Mouse (Mus musculus): ENCODE results near the gene Zfp141. TPM values are rescaled to one million over a fixed set of nuclear protein-coding genes. Genes with fewer than 3 reads are reported as not detected.

The Zfp141 gene
- 1 to 10 TPM; 6.6 to 9.9 TPM for total RNA-seq (2021)
- long read RNA-seq, experiment 1, partial matches to known transcripts, result 3 of 6 reads
- long read RNA-seq, experiment 1, other reads (novel, unspliced or antisense), result 3 of 6 reads
- long read RNA-seq, experiment 2, full-length matches to known transcripts, result 1 of 1 reads
- long read RNA-seq, experiment 2, partial matches to known transcripts, result 0 of 1 reads
- long read RNA-seq, experiment 2, other reads (novel, unspliced or antisense), result 0 of 1 reads

DNA sequence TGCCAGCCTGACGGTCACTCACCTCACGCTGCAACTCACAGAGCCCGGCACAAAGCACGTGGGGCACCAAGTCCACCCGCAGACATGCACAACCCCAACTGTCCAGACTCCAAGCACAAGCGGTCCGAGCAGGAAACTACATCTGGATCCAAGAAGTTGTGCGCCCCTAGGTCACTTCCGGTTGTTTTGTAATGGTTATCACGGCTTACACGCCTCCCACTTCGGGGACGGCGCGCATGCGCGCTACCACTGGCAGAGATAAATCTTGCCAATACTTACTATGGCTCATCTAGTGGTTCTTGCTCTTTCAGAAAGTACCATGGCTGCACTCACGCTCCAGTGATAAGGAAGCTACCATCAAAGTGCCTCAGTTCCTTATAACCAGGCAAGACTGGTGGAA is at the start of gene Zfp141:
Gene Zfp141, minus strand, starts transcription at position 153 of the 400 bp plus-strand sequence.
- DNase-seq, result peak; percentile 77

DNA sequence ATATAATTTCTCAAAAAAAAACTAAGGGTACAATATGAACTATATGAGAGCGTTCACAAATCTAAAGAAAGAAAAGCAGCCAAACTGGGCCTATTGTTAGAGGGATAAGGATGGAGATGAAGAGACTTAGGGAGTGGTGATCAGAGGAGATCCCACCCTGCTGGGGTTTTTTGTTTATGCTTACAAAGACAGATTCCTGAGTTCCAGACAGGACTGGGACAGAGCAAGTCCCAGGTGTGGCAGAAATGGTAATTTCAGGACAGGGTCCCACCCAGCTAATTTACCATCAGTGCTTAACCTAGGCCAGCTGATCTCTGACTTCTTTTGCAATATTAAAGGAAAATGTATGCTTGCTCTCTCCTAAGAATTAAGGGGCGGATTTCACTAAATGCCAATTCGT is 46.2 kb upstream of the Zfp141 start:
- no peak for DNase-seq

DNA sequence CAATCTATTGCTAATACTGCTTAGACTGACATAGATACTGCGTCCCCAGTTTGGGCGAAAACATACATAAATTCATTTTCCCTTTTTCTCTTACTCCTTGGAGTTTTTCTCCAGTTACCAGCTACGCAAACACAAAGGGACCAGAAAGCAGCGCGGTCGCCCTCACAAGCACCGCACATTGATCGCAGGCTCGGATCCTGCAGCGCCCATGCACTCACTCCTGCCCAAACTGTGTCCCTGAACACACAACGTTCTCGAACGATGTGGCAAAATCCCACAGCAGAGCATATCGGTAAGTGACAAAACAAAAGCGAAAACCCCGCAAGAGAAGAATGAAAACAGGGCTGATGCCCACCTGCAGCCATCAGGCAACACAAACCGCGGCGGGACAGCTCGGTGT is 354 bp downstream of the Zfp141 start:
- no peak for DNase-seq

DNA sequence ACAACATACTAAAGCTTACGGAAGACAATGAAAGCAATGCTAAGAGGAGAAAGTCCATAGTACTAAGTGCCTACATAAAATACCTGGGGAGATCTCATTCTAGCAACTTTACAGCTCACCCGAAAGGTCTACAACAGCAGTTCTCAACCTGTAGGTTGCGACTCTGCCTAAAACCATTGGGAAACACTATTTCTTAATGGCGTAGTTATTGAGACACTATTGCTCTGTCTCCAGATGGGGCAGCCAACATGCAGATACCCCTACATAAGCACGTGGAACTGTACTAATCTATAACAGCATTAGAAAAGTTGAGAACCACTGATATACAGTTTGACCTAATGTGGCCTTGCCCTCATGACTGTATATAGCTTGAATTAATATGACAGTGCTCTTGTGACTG is 7.3 kb downstream of the Zfp141 start:
- no peak for DNase-seq

DNA sequence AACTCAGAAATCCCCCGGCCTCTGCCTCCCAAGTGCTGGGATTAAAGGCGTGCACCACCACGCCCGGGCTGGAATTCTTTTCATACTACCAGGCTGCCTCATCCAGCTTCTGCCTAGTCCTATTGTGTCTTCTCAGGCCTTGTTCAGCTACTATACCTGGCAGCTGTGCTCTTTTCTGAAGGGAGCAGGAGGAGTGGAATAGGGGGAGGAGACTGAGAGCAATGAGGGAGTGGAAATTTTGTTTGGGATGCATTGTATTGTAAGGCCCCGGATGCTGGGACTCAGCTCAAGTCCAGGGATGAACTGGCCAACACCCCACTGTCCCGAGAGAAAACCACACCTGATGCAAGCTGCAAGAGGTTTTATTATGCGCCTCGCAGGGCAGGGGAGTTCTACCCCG is 8.2 kb downstream of the Zfp141 start:
- DNase-seq, result no peak

DNA sequence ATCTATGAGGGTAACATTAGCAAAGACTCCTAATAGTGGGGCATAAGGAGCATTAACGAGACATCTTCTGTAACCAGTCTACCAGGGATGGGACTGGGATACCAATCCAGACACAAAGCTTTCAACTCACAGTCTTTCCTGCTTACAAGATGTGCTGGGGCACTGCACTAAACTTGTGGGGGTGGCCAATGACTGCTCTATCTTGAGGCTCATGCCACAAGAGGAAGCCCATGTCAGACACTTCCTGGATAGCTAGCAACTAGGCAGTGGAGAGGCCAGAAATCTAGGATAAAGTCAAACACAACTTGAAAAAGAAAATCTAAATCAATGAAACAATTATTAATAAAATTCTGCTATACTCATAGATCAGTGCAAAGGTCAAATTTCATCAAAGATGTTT is 9.3 kb downstream of the Zfp141 start:
- no peak for DNase-seq

DNA sequence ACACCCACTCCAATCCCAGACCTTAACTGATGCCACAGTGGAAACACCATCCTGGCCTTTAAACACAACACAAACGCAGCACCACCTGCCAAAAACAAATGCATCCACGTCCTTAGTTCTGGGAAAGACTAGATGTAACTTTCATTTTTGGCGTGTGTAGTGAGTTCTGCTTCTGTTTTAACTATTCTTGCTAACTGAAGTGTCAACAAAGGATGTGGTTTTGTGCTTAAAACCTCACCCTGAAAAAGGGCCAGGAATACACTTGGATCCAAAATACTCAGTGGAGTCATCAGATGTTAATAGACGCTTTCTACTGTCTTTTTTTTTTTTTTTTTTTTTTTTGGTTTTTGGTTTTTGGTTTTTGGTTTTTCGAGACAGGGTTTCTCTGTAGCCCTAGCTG is 14.7 kb downstream of the Zfp141 start:
- DNase-seq, result no peak

DNA sequence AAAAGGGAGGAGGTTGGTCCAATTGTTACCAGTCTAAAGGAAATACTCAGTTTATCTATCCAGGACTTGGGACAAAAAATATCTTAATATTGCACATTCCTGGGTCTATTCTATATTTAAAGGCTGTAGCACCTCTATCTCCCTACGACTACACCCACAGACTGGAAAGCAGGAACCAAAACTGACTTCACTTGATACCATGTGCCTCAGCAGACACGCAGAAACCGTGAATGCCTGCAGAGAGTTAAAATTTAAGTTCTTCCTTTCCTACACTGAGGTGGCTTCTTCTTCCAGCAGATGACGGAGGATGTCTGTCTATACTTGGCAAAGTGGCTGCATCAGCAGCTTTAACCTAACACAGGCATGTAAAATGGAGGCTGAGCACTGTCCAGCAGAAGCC is 15.2 kb downstream of the Zfp141 start:
- no peak for DNase-seq

DNA sequence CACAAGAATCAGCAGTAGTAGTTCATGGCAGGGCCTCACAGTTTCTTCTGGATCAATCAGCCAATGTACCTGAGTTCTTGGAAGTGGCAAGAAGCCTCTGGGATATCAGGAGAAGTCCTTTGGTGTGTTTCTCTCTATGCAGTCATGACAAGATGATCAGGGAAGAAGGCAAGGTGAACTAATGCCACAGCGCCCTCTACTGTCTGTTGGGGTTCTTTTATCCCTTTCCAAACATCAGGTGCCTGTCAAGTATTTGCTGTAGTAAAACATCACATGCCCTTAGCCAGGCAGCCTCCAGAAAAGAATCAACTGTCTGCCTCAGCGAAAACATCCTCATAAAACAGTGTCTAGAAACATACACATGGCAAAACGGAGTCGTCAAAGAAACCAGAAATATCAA is 50.9 kb downstream of the Zfp141 start:
- no peak for DNase-seq

DNA sequence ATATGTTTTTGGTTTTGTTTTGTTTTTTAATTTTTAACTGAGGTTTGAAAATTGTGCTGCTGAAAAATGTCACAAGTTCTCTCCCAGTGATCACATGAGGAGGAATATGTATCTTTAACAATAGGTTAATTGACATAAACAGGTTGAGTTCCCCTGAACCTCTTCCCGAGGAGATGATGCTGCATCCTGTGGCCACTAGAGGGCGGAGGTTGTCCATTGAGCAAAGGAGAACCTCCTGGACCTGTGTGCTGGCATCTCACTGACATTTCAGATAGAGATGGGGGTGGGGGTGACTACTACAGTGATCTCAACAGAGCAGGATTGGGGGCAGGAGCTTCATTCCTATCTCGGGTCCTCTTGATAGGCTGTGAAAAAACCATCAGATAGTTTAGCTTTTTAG is 54.9 kb downstream of the Zfp141 start:
- no peak for DNase-seq

DNA sequence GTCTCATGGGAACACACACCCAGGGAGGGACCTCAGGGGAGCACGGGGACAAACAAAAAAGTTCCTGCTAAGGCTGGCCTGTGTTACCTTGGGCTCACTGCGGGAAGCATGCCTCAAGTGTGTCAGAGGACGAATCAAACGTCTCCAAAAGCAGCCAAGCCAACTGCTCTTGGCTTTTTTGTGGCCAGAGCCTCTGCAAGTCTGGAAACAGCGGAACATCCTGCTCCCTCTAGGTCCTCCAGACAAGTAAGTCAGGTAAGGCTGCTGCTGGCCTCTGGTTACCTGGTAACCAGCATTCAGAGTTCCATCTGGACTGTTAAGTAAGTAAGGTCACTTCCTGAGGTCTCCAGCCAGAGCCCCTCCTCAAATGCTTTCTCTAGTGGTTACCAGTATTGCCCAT is 57.7 kb downstream of the Zfp141 start, which contains the start of gene 4933421I07Rik:
Gene 4933421I07Rik, minus strand, starts transcription at position 271 of the 400 bp plus-strand sequence.
- no peak for DNase-seq

DNA sequence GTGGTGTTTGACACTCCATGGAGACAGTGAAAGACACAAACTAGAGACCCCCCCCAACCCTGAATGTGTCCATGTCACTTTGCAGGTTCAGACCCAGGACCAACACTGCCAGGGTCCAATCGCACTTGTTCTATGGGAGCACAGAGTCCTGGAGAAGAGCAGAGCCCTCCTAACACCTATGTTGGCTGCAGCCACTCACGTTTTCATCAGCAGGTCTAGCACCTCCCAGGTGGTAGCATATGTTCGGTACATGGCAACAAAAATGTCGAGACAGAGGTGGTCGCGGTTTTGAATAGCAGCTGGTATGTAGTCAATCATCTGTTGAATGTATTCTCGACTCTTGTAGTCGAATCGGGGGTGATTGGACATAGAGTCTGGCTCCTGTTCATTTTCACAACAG is 58.2 kb downstream of the Zfp141 start:
- no peak for DNase-seq

Other genes starting within 250 kb of the Zfp141 start
- not detected for gene Vmn2r61, start 245.7 kb downstream of the Zfp141 start, total RNA-seq (2021)
- not detected for gene 4933421I07Rik, start 57.6 kb downstream of the Zfp141 start, total RNA-seq (2021)
- not detected for gene Gm21028, start 72.8 kb upstream of the Zfp141 start, total RNA-seq (2021)
- gene Zfp977, start 86.8 kb upstream of the Zfp141 start, total RNA-seq (2021), result under 1 TPM in 1 of 2 experiments, not detected in 1; 0.61 TPM
- 1 to 10 TPM; 1.1 to 1.2 TPM for gene Zfp976, start 136.8 kb upstream of the Zfp141 start, total RNA-seq (2021)
- 1 to 10 TPM; 3.2 to 4.3 TPM for gene Zfp975, start 187.0 kb upstream of the Zfp141 start, total RNA-seq (2021)
- not detected for gene Gm17067, start 221.3 kb upstream of the Zfp141 start, total RNA-seq (2021)